Mouse (Mus musculus): ENCODE data around the gene Mrpl58. TPM values are rescaled to one million over a fixed set of nuclear protein-coding genes. Genes with fewer than 3 reads are reported as not detected.
"Not testable (repeated sequence)": the region's sequence is repeated elsewhere in the genome, so short reads cannot be mapped to it uniquely, and the experiment has no call there.

Mrpl58 gene
- polyA plus RNA-seq, 1 experiment from 2014 or later, result 181 TPM

DNA sequence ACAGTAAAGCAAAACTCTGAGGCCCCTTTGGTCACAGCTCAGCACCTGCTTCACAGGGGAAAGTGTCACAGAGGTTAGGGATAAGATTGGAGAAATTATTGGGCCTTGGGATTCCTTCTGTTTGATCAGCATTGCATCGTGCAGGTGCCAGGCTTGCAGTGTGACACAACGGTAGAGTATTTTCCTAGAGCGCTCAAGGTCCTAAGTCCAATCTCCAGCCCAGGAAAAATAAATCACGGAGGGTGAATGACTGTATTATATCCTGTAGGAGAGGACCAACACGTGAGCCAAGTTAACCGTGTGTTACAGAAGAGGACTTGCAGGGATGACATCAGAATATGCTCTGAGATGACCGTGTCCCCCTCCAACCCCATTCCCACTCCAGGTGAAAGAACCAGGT lies 46.6 kb downstream of the Mrpl58 start:
- H3K4me1 ChIP-seq, result 0 out of 2 replicates have a peak, but pooled peaks cover 5% of the 10 kb centered on the region
- no peak overlapping the region for H3K4me2 ChIP-seq
- no peak for ATAC-seq (ENCODE audit: insufficient number of reproducible peaks, insufficient read depth, low FRiP score, low TSS enrichment, low read depth)
- H3K9me3 ChIP-seq, result no peaks in the 10 kb centered on the region
- H3K27ac ChIP-seq, result no peak overlapping the region
- H3K27me3 ChIP-seq, result no peaks in the 10 kb centered on the region
- no peaks in the 10 kb centered on the region for H3K36me3 ChIP-seq
- no peak overlapping the region for H3K4me3 ChIP-seq
- 89% methylated on average over 7 of the region's 7 CpGs for WGBS
- no peak overlapping the region for H3K9ac ChIP-seq

DNA sequence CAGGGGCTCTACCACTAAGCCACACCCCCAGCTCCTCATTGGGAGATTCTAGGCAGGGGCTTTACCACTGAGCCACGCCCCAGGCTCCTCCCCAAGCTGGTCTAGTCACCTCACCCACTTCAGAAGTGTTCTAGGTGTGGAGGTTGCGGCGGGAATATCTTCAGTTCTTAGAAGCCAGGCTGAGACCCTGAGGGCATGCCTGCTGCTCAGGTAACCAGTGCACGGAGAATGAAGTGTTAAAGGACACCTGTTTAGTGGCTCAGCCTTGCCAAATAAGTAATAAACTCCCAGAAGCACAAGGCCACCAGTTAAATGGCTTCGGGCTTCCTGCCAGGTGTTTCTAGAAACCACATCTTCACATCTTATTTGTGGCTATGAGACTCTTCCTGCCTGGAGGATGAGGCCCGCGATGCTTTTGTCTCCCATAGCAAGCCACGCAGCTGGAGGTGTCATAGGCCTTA lies 48.3 kb downstream of the Mrpl58 start:
- Histone ChIP-seq H3K27ac (no peak overlapping the region), H3K9me3 (no peaks in the 10 kb centered on the region), H3K4me2 (no peak overlapping the region), H3K9ac (no peak overlapping the region), H3K36me3 (no peaks in the 10 kb centered on the region), H3K27me3 (no peaks in the 10 kb centered on the region), H3K4me3 (no peak overlapping the region), H3K4me1 (0 out of 2 replicates have a peak, but pooled peaks cover under 1% of the 10 kb centered on the region)
- WGBS, result 84% methylated on average over 8 of the region's 8 CpGs
- ATAC-seq (ENCODE audit: insufficient number of reproducible peaks, insufficient read depth, low FRiP score, low TSS enrichment, low read depth), result no peak

DNA sequence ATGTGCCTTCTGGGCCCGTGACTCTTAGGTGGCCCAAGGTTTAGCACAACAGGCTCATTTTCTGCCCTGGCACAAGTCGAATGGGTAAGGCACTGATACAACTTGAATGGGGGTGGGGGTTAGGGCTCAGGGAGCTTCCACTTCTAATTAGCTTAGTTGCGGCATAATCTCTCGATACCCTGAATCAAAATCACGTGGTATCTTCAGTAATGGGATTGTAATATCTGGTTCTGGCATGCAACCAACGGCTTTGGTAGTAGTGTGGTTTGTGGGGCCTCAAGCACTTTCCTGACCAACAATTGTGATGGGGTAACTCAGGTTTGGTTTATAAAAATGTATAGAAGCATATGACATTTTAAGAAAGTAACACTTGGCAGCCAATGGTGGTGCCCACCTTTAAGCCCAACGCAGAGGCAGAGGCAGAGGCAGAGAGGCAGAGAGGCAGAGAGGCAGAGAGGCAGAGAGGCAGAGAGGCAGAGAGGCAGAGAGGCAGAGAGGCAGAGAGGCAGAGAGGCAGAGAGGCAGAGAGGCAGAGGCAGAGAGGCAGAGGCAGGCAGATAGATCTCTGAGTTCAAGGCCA lies 48.8 kb downstream of the Mrpl58 start:
- Histone ChIP-seq H3K27ac (no peak overlapping the region), H3K9ac (no peak overlapping the region), H3K4me2 (no peak overlapping the region), H3K4me1 (peaks cover 4% of the 10 kb centered on the region; the same call in 1 of the 2 replicates), H3K9me3 (no peaks in the 10 kb centered on the region), H3K4me3 (no peak overlapping the region), H3K27me3 (no peaks in the 10 kb centered on the region), H3K36me3 (no peaks in the 10 kb centered on the region)
- no peak for ATAC-seq (ENCODE audit: insufficient number of reproducible peaks, insufficient read depth, low FRiP score, low TSS enrichment, low read depth)
- WGBS, result 76% methylated on average over 7 of the region's 7 CpGs

DNA sequence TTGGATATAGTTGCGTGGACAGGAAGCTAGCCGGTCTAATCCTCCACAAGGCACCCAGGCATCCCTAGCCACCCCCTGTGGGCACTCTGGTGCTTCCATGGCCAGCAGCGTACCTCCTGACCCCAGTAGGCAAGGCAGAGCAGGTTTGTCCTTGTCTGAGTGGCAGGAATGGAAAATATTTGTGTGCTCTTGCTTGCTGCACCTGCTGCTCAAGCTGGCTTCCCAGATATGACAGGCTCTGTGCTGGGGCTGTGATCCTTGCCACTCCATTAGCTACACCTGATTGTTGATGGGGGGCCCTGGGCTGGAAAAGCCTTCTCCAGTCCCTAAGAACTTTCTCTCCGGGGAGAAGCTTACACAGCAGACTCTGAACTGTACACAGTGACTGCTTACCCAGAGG lies 49.8 kb downstream of the Mrpl58 start:
- Histone ChIP-seq H3K9me3 (no peaks in the 10 kb centered on the region), H3K27ac (no peak overlapping the region), H3K27me3 (no peaks in the 10 kb centered on the region), H3K4me3 (no peak overlapping the region), H3K4me1 (peaks cover 4% of the 10 kb centered on the region; the same call in 1 of the 2 replicates), H3K4me2 (no peak overlapping the region), H3K36me3 (no peaks in the 10 kb centered on the region), H3K9ac (no peak overlapping the region)
- no peak for ATAC-seq (ENCODE audit: insufficient number of reproducible peaks, insufficient read depth, low FRiP score, low TSS enrichment, low read depth)
- WGBS, result 65% methylated on average over 4 of the region's 4 CpGs

DNA sequence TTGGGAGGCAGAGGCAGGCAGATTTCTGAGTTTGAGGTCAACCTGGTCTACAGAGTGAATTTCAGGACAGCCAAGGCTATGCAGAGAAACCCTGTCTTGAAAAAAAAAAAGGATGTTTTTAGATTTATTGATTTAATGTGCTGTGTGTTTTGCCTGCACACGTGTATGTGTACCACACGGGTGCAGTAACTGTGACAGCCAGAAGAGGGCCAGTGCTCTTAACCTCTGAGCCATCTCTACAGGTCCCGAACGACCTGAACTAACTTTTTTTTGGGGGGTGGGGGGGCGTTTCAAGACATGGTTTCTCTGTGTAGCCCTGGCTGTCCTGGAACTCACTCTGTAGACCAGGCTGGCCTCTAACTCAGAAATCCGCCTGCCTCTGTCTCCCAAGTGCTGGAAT lies 51.3 kb downstream of the Mrpl58 start:
- H3K4me1 ChIP-seq; H3K4me2 ChIP-seq; H3K36me3 ChIP-seq; H3K27me3 ChIP-seq; H3K9ac ChIP-seq; H3K27ac ChIP-seq; ATAC-seq (ENCODE audit: insufficient number of reproducible peaks, insufficient read depth, low FRiP score, low TSS enrichment, low read depth); H3K9me3 ChIP-seq; H3K4me3 ChIP-seq: not testable (repeated sequence)
- 86% methylated on average over 6 of the region's 6 CpGs for WGBS

DNA sequence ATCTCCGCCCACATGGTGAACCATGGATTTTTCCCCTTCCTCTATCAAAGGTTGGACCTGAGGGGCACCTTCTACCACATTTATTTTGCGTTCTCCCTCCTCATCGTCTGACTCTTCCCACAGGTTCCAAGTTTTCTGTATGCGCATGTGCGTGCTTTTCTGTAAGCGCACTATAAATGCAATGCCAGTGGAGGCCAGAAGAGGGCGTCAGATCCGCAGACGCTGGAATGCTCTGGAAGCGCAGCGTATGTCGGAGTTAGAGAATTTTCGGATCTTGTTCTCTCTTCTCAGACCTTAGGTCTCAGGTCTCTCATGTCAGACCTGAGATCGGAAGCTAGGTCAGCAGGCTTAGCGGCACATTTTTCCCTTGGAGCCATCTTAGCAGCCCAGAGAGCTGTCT lies 52.1 kb downstream of the Mrpl58 start:
- H3K36me3 ChIP-seq, result no peaks in the 10 kb centered on the region
- no peaks in the 10 kb centered on the region for H3K27me3 ChIP-seq
- peaks cover 4% of the 10 kb centered on the region; the same call in 1 of the 2 replicates for H3K4me1 ChIP-seq
- H3K4me2 ChIP-seq, result no peak overlapping the region
- H3K4me3 ChIP-seq, result no peak overlapping the region
- WGBS, result 87% methylated on average over 15 of the region's 15 CpGs
- H3K27ac ChIP-seq, result no peak overlapping the region
- ATAC-seq (ENCODE audit: insufficient number of reproducible peaks, insufficient read depth, low FRiP score, low TSS enrichment, low read depth), result no peak
- H3K9ac ChIP-seq, result no peak overlapping the region
- no peaks in the 10 kb centered on the region for H3K9me3 ChIP-seq

DNA sequence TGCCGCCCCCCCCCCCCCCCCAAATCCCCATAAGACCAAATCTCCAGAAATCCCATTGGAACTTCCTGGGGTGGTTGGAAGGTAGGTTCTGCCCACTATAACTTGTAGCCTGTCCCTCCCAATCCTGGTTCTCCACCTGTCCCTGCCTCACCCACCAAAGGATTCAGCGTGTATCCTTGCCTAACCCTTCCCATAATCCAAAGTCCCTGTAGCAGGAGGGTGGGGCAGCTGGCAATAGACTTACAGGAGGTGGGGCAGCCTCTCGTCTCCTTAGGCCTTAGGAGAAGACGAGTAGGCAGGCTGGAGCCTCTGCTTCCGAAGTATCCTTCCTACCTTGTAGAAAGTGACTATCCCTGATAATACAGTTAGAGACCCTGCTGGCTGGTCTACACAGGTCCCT lies 52.6 kb downstream of the Mrpl58 start:
- Histone ChIP-seq H3K36me3 (no peaks in the 10 kb centered on the region), H3K27ac (no peak overlapping the region), H3K9me3 (no peaks in the 10 kb centered on the region), H3K4me2 (no peak overlapping the region), H3K9ac (no peak overlapping the region), H3K27me3 (no peaks in the 10 kb centered on the region), H3K4me3 (no peak overlapping the region), H3K4me1 (peaks cover 4% of the 10 kb centered on the region; the same call in 1 of the 2 replicates)
- 92% methylated on average over 5 of the region's 5 CpGs for WGBS
- no peak for ATAC-seq (ENCODE audit: insufficient number of reproducible peaks, insufficient read depth, low FRiP score, low TSS enrichment, low read depth)

DNA sequence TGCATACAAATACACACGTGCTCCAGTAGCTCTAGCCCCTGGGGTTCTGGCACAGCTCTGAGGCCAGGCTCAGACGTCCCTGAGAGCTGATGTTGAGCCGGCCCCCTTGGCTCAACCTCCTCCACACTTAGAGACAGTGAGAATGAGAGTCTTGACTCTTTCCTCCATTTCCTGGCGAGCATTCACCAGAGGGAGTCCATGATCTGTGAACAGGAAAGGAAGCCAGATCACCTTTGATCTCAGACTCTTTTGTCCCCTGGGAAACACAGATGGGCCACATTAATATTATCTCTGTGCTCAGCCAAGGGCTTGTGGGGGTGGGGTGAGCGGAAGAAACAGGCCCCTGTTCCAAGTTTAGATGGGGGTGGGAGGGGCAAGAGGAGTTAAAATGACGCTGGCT lies 53.9 kb downstream of the Mrpl58 start:
- no peaks in the 10 kb centered on the region for H3K9me3 ChIP-seq
- no peaks in the 10 kb centered on the region for H3K36me3 ChIP-seq
- no peak overlapping the region for H3K4me2 ChIP-seq
- peaks cover 4% of the 10 kb centered on the region; the same call in 1 of the 2 replicates for H3K4me1 ChIP-seq
- H3K9ac ChIP-seq, result no peak overlapping the region
- H3K4me3 ChIP-seq, result no peak overlapping the region
- no peak overlapping the region for H3K27ac ChIP-seq
- 19% methylated on average over 6 of the region's 6 CpGs for WGBS
- no peak for ATAC-seq (ENCODE audit: insufficient number of reproducible peaks, insufficient read depth, low FRiP score, low TSS enrichment, low read depth)
- H3K27me3 ChIP-seq, result no peaks in the 10 kb centered on the region

DNA sequence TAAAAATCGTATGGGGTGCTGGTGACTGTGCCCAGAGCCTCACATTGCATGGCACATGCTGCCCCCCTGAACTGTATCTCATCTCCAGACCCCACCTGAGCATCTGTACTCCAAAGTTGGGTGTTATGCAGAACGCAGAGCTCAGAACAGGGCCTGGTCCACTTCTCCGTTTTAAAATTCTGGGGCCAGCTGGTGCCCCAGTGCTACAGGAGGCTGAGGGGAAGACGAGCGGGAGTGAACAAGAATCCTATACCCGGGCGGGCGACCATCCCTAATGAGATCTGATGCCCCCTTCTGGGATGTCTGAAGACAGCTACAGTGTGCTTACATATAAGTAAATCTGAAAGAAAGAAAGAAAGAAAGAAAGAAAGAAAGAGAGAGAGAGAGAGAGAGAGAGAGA lies 57.4 kb downstream of the Mrpl58 start:
- Histone ChIP-seq H3K9me3 (no peaks in the 10 kb centered on the region), H3K4me2 (no peak overlapping the region), H3K27ac (no peak overlapping the region), H3K27me3 (no peaks in the 10 kb centered on the region), H3K36me3 (no peaks in the 10 kb centered on the region), H3K4me3 (no peak overlapping the region), H3K9ac (no peak overlapping the region), H3K4me1 (peaks cover 4% of the 10 kb centered on the region; the same call in 1 of the 2 replicates)
- WGBS, result 16% methylated on average over 8 of the region's 8 CpGs
- no peak for ATAC-seq (ENCODE audit: insufficient number of reproducible peaks, insufficient read depth, low FRiP score, low TSS enrichment, low read depth)

DNA sequence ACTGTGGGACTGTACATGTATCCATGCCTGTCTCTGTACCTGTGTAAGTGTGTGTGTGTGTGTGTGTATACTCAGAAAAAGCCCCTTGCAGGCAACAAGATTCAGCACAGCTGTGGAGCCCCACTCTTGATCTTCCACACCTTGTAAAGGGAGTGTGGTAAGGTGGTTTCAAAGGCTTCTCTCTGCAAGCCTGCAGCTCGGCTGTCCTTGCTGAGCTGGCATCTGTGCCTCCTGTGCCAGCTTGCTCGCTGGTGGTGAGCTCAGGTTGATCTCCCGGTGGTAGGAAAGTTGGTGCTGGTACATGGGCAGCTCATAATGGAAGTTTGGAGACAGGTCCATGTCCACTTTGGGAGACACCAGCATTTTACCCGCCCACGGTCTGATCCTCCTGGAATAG lies 58.3 kb downstream of the Mrpl58 start:
- ATAC-seq (ENCODE audit: insufficient number of reproducible peaks, insufficient read depth, low FRiP score, low TSS enrichment, low read depth), result no peak
- H3K27me3 ChIP-seq, result no peaks in the 10 kb centered on the region
- peaks cover 6% of the 10 kb centered on the region for H3K4me1 ChIP-seq
- WGBS, result 68% methylated on average over 5 of the region's 5 CpGs
- no peaks in the 10 kb centered on the region for H3K9me3 ChIP-seq
- H3K36me3 ChIP-seq, result no peaks in the 10 kb centered on the region
- no peak overlapping the region for H3K4me2 ChIP-seq
- H3K27ac ChIP-seq, result no peak overlapping the region
- no peak overlapping the region for H3K4me3 ChIP-seq
- no peak overlapping the region for H3K9ac ChIP-seq
